Mouse (Mus musculus): ENCODE data around the gene Mov10l1.

Mov10l1 gene

GRCm38 (mm10) chr15:89076156-89076731 lies 93.5 kb downstream of the Mov10l1 start:
- peak; percentile 71 for DNase-seq

GRCm38 (mm10) chr15:89078208-89078836 lies 95.6 kb downstream of the Mov10l1 start:
- DNase-seq, result peak; percentile 82

- no peak for DNase-seq
These were observed 101.2 kb downstream of the Mov10l1 start for GRCm38 (mm10) chr15:89083906-89084305.

- DNase-seq, result no peak
These were observed 102.1 kb downstream of the Mov10l1 start for GRCm38 (mm10) chr15:89084826-89085225.

- DNase-seq, result peak; percentile 92
These were observed 106.0 kb downstream of the Mov10l1 start, which contains the start of gene Selenoo for GRCm38 (mm10) chr15:89088607-89089247. Selenoo (plus strand) TSS chr15:89089084.

- peak; percentile 59 for DNase-seq
These were observed 106.7 kb downstream of the Mov10l1 start for GRCm38 (mm10) chr15:89089248-89090051.

GRCm38 (mm10) chr15:89090662-89091061 lies 108.0 kb downstream of the Mov10l1 start:
- DNase-seq, result no peak

- DNase-seq, result no peak
These were observed 109.5 kb downstream of the Mov10l1 start for GRCm38 (mm10) chr15:89092181-89092580.

GRCm38 (mm10) chr15:89097450-89097849 lies 114.7 kb downstream of the Mov10l1 start:
- no peak for DNase-seq

- DNase-seq, result no peak
These were observed 115.9 kb downstream of the Mov10l1 start for GRCm38 (mm10) chr15:89098616-89099015.

- no peak for DNase-seq
These were observed 118.1 kb downstream of the Mov10l1 start for GRCm38 (mm10) chr15:89100823-89101222.

GRCm38 (mm10) chr15:89102646-89103045 lies 119.9 kb downstream of the Mov10l1 start:
- DNase-seq, result no peak

GRCm38 (mm10) chr15:89103921-89104320 lies 121.2 kb downstream of the Mov10l1 start:
- DNase-seq, result no peak

GRCm38 (mm10) chr15:89104425-89104824 lies 121.7 kb downstream of the Mov10l1 start:
- no peak for DNase-seq
